Mouse (Mus musculus) liver, adult 2 months (tissue): ENCODE data around the gene Fnip2.

ENCODE experiments used
- CTCF ChIP-seq: fragments of 200-500 bp; IDR thresholded peaks from 2 replicates; pipeline ENCODE4 v1.5.1; 2011; ENCODE audit warnings: low read depth, low read length, control low read depth
- POLR2A ChIP-seq: fragments of 200-500 bp; IDR thresholded peaks from 2 replicates; pipeline ENCODE4 v1.6.1; 2011; ENCODE audit warnings: low read length, control low read depth; ENCODE audit not compliant: insufficient read depth; ENCODE audit errors: extremely low read depth

DNA sequence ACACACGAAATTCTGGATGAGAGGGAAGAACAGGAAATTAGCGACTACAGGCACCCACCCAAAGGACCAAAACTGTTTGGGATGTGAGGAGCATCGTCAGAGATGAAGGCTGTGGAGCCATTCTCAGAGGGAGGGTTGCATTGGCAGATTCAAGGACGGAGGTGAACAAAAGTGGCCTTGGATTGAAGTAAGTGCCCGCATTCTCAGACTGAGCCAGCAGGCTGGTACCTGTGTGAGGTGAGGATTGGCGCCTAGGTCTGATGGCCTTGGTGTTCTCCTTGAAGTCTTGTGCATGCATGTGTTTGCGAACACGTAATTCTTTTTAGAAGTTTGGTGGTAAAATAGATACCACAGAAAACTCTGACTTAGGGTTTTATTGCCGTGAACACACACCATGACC, 133.2 kb downstream of the Fnip2 start:
- TF ChIP-seq POLR2A: no peak
- TF ChIP-seq CTCF: no peak
